Mouse (Mus musculus): ENCODE measurements around the gene Tmco1.

GRCm38 (mm10) chr1:167321691-167322090, 13.5 kb downstream of the Tmco1 start:
- TF ChIP-seq CTCF (IDR thresholded peaks at IDR 0.05; ENCODE audit: extremely low read depth, insufficient read length, insufficient replicate concordance, low read depth, low read length) = no peak
- no peak for TF ChIP-seq POLR2A (IDR thresholded peaks at IDR 0.05; ENCODE audit: low read depth, low read length)
